Mouse (Mus musculus) forebrain, embryonic 16.5 days (tissue): ENCODE results near the gene Rnf113a2. TPM values are rescaled to one million over a fixed set of nuclear protein-coding genes. Genes with fewer than 3 reads are reported as not detected.
A peak's percentile ranks its signal among the peaks of the same experiment; 100 is the strongest.

Experiments used
- ATAC-seq: fragments of 200-750 bp; cut with Nextera tagmentation; 2 replicates; pipeline ENCODE4 v1.8.0; 2017; ENCODE audit warnings: mild to moderate bottlenecking, moderate library complexity
- H3K27ac ChIP-seq: fragments of 300-500 bp; sonication (generic); 2 replicates; pipeline ENCODE4 v1.5.1; 2014; ENCODE audit warnings: low read length, control low read depth
- H3K27me3 ChIP-seq: fragments of 300-500 bp; sonication (generic); replicated peaks from 2 replicates; pipeline ENCODE4 v1.6.1; 2014; ENCODE audit warnings: low read length; ENCODE audit not compliant: control insufficient read depth, insufficient read depth
- H3K36me3 ChIP-seq: fragments of 300-500 bp; sonication (generic); 2 replicates; pipeline ENCODE4 v1.6.1; 2014; ENCODE audit not compliant: control insufficient read depth, insufficient read depth
- H3K4me1 ChIP-seq: fragments of 300-500 bp; sonication (generic); replicated peaks from 2 replicates; pipeline ENCODE4 v1.6.1; 2014; ENCODE audit warnings: low read length; ENCODE audit not compliant: control insufficient read depth, insufficient read depth
- H3K4me2 ChIP-seq: fragments of 300-500 bp; sonication (generic); 2 replicates; pipeline ENCODE4 v1.6.1; 2014; ENCODE audit warnings: mild to moderate bottlenecking, low read length, control low read depth
- H3K4me3 ChIP-seq: fragments of 300-500 bp; sonication (generic); replicated peaks from 2 replicates; pipeline ENCODE4 v1.5.1; 2014; ENCODE audit warnings: mild to moderate bottlenecking, low read length, control low read depth
- H3K9ac ChIP-seq: fragments of 300-500 bp; sonication (generic); replicated peaks from 2 replicates; pipeline ENCODE4 v1.6.1; 2014; ENCODE audit warnings: low read depth, low read length, control low read depth
- H3K9me3 ChIP-seq: fragments of 300-500 bp; sonication (generic); 2 replicates; pipeline ENCODE4 v1.6.1; 2016; ENCODE audit warnings: low read length; ENCODE audit not compliant: control insufficient read depth
- WGBS: fragments of 180-500 bp; shearing (Covaris S2); extraction: QIAGEN DNeasy Blood & Tissue Kit; methylation state at CpG from one replicate; pipeline ENCODE4 v1.1.7; 2014; 5-methylcytosine and 5-hydroxymethylcytosine counted together
- polyA plus RNA-seq: library from polyadenylated mRNA; unstranded; fragments of >200 nt; fragmentation: Nextera tagmentation; extraction: Ambion mirVana; gene quantifications from 2 replicates; pipeline ENCODE4 v1.2.1, GENCODE M21; 2015

Gene Rnf113a2
- polyA plus RNA-seq, 1 experiment from 2014 or later = 26.9 TPM

- ATAC-seq = no peak
- Histone ChIP-seq H3K36me3 (no peaks in the 10 kb centered on the region), H3K9me3 (no peaks in the 10 kb centered on the region), H3K9ac (no peak overlapping the region), H3K4me1 (peaks cover 11% of the 10 kb centered on the region), H3K4me3 (no peak overlapping the region), H3K4me2 (no peak overlapping the region), H3K27ac (no peak overlapping the region), H3K27me3 (no peaks in the 10 kb centered on the region)
- WGBS = 49% methylated on average over 6 of the region's 6 CpGs
Observed at GRCm38 (mm10) chr12:84404541-84404940, 12.5 kb upstream of the Rnf113a2 start.

GRCm38 (mm10) chr12:84407259-84407658, 9.7 kb upstream of the Rnf113a2 start:
- Histone ChIP-seq H3K4me3 (no peak overlapping the region), H3K4me2 (no peak overlapping the region), H3K36me3 (no peaks in the 10 kb centered on the region), H3K9me3 (no peaks in the 10 kb centered on the region), H3K9ac (no peak overlapping the region), H3K27me3 (no peaks in the 10 kb centered on the region), H3K27ac (no peak overlapping the region), H3K4me1 (peaks cover 13% of the 10 kb centered on the region)
- 71% methylated on average over 4 of the region's 4 CpGs for WGBS
- ATAC-seq = no peak

GRCm38 (mm10) chr12:84407874-84408818, 8.8 kb upstream of the Rnf113a2 start:
- Histone ChIP-seq H3K27ac (peak overlapping the region; percentile 46), H3K9ac (peak overlapping the region; percentile 92), H3K4me1 (peaks cover 13% of the 10 kb centered on the region), H3K27me3 (no peaks in the 10 kb centered on the region), H3K9me3 (no peaks in the 10 kb centered on the region), H3K4me3 (peak overlapping the region; percentile 88), H3K4me2 (peak overlapping the region; percentile 95), H3K36me3 (no peaks in the 10 kb centered on the region)
- WGBS = 2% methylated on average over 44 of the region's 52 CpGs
- ATAC-seq = peak; percentile 30

- Histone ChIP-seq H3K36me3 (no peaks in the 10 kb centered on the region), H3K4me2 (peak within 1 kb of the TSS; percentile 95), H3K9ac (peak within 1 kb of the TSS; percentile 92), H3K4me1 (peaks cover 13% of the 10 kb centered on the region), H3K27ac (peak within 1 kb of the TSS; percentile 46), H3K27me3 (no peaks in the 10 kb centered on the region), H3K4me3 (peak within 1 kb of the TSS; percentile 88), H3K9me3 (no peaks in the 10 kb centered on the region)
- 1% methylated on average over 60 of the region's 63 CpGs for WGBS
- ATAC-seq = peak; percentile 95
Observed at GRCm38 (mm10) chr12:84408819-84409507, 8.0 kb upstream of the Rnf113a2 start, which contains the start of the genes Entpd5 and Bbof1. Gene Entpd5 (minus strand): TSS chr12:84409029. Gene Bbof1 (plus strand): TSS chr12:84409071.

- ATAC-seq = peak; percentile 11; the same call in 1 of the 2 replicates
- Histone ChIP-seq H3K36me3 (peaks cover 2% of the 10 kb centered on the region; the same call in 1 of the 2 replicates), H3K4me2 (peak overlapping the region; percentile 93), H3K9me3 (0 out of 2 replicates have a peak, but pooled peaks cover 3% of the 10 kb centered on the region), H3K27ac (peak overlapping the region; percentile 88), H3K27me3 (no peaks in the 10 kb centered on the region), H3K4me1 (peaks cover 8% of the 10 kb centered on the region), H3K4me3 (peak overlapping the region; percentile 80), H3K9ac (peak overlapping the region; percentile 71)
- whole genome bisulfite sequencing = 40% methylated on average over 18 of the region's 18 CpGs
Observed at GRCm38 (mm10) chr12:84417605-84417922, 568 bp downstream of the Rnf113a2 start.

- ATAC-seq = no peak
- no peak overlapping the region for H3K4me2 ChIP-seq
- WGBS = 49% methylated on average over 3 of the region's 3 CpGs
- no peaks in the 10 kb centered on the region for H3K27me3 ChIP-seq
- 0 out of 2 replicates have a peak, but pooled peaks cover 2% of the 10 kb centered on the region for H3K9me3 ChIP-seq
- no peak overlapping the region for H3K4me3 ChIP-seq
- no peak overlapping the region for H3K27ac ChIP-seq
- no peak overlapping the region for H3K9ac ChIP-seq
- H3K4me1 ChIP-seq = no peaks in the 10 kb centered on the region
- no peaks in the 10 kb centered on the region for H3K36me3 ChIP-seq
Observed at GRCm38 (mm10) chr12:84423990-84424389, 7.0 kb downstream of the Rnf113a2 start.

- Histone ChIP-seq H3K4me1 (no peaks in the 10 kb centered on the region), H3K9ac (no peak overlapping the region), H3K9me3 (no peaks in the 10 kb centered on the region), H3K27me3 (no peaks in the 10 kb centered on the region), H3K4me3 (no peak overlapping the region), H3K27ac (no peak overlapping the region), H3K4me2 (no peak overlapping the region), H3K36me3 (no peaks in the 10 kb centered on the region; the same call in 1 of the 2 replicates)
- 93% methylated on average over 2 of the region's 2 CpGs for WGBS
- ATAC-seq = no peak
Observed at GRCm38 (mm10) chr12:84429825-84430224, 12.8 kb downstream of the Rnf113a2 start.

- Histone ChIP-seq H3K9me3 (no peaks in the 10 kb centered on the region), H3K4me3 (no peak overlapping the region), H3K27ac (no peak overlapping the region), H3K9ac (no peak overlapping the region), H3K27me3 (no peaks in the 10 kb centered on the region), H3K4me2 (no peak overlapping the region), H3K4me1 (no peaks in the 10 kb centered on the region), H3K36me3 (peaks cover 4% of the 10 kb centered on the region)
- no peak for ATAC-seq
- WGBS = 94% methylated on average over 2 of the region's 2 CpGs
Observed at GRCm38 (mm10) chr12:84438697-84439096, 21.7 kb downstream of the Rnf113a2 start.

GRCm38 (mm10) chr12:84442526-84442925, 25.5 kb downstream of the Rnf113a2 start:
- Histone ChIP-seq H3K4me1 (no peaks in the 10 kb centered on the region), H3K36me3 (peaks cover 4% of the 10 kb centered on the region; the same call in 1 of the 2 replicates), H3K9ac (no peak overlapping the region), H3K4me3 (no peak overlapping the region), H3K4me2 (no peak overlapping the region), H3K9me3 (no peaks in the 10 kb centered on the region), H3K27ac (no peak overlapping the region), H3K27me3 (0 out of 2 replicates have a peak, but pooled peaks cover 3% of the 10 kb centered on the region)
- WGBS = 86% methylated on average over 4 of the region's 4 CpGs
- ATAC-seq = no peak
